Mouse (Mus musculus): Measurements from ENCODE around the gene Zmynd8. TPM values are rescaled to one million over a fixed set of nuclear protein-coding genes. Genes with fewer than 3 reads are reported as not detected.

Zmynd8 gene
- total RNA-seq, 2 experiments from 2014 or later, result 138 to 143 TPM

DNA sequence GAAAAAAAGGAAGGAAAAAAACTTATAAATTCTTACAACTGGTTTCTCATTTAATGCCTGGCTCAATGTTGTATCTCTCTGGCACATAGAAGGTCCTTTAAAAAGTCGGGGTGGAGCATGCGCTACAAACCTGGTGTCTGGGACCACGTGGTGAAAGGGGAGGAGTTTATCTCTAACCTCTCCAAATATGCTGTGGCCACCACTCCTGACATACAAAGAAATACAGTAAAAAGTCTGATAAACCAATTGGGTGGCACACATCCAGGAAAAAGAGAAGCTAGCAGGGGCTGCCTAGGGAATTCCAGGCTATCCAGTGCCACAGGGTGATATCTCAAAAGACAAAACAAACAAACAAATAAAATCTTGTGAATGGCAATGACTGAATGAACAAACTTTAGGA is 1.1 kb upstream of the Zmynd8 start:
- DNase-seq (ENCODE audit: low spot score in 2 of 2), result no peak

DNA sequence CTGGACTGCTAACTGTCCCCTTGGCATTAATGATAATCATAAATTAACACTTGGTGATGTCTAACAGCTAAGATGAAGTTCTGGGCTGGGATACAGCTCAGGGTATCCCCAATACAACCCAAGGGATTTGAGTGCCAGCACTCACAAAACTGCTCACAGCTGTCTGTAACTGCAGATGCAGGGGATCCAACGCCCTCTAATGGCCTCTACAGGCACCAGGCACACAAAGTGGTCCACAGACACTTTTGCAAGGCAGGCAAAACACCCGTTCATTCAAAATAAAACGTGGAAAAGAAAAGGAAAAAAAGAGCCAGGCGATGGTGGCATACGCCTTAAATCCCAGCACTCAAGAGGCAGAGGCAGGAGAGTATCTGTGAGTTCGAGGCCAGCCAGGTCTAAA is 658 bp upstream of the Zmynd8 start:
- DNase-seq (ENCODE audit: low spot score in 2 of 2), result no peak

DNA sequence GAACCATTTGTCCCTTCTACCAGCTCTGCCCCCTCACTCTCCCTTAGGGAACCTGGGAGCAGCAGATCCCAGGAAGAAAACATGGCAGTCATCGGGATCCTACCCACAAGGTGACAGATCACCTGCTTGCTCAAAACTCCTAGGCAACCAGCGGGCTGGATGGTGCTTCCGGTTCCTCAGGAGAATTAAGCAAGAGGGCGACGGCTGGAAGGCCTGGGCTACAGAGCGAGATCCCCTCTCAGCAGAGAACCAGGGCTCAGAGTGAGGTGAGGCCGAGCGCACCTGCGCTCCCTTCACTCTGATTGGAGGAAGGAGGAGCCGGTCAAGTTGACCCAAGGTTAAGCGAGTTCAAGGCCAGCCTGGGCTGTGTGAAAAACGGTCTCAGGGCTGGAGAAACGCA is 2.6 kb downstream of the Zmynd8 start:
- no peak for DNase-seq (ENCODE audit: low spot score in 2 of 2)

DNA sequence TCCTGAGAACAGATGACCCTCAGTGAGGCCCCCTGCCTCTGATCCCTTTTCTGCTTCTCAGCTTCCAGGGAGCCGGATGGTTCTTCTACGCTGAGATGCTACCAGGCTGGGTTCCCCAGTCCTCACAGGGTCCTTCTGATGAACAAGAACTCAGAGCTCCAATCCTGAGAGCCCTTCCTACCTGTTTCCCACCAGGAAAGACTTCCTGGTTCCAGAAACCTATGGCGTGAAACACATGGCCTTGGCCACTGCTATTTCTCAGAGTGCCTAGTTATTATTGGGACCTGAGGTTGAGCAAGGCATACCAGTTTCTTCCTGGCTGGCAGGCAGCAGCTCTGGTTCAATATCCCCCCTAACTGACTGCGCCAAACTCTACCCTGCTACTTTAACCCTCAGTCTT is 3.1 kb downstream of the Zmynd8 start:
- DNase-seq (ENCODE audit: low spot score in 2 of 2), result no peak

DNA sequence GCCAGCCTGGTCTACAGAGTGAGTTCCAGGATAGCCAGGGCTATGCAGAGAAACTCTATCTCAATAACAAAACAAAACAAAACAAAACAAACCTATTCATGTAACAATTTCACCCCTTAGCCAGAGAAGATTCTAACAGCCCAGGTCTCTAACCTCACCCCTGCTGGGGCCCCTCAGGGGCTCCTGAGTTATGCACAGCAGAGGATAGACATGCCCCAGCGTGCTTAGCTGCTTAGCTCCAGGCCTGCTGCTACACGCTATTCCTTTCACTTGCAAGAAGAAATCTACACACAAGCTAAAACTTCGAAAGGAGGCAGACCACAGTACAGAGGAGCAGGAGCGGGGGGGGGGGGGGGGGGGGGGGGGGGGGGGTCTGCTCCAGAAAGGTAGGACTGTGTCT is 4.3 kb downstream of the Zmynd8 start:
- DNase-seq (ENCODE audit: low spot score in 2 of 2), result no peak

DNA sequence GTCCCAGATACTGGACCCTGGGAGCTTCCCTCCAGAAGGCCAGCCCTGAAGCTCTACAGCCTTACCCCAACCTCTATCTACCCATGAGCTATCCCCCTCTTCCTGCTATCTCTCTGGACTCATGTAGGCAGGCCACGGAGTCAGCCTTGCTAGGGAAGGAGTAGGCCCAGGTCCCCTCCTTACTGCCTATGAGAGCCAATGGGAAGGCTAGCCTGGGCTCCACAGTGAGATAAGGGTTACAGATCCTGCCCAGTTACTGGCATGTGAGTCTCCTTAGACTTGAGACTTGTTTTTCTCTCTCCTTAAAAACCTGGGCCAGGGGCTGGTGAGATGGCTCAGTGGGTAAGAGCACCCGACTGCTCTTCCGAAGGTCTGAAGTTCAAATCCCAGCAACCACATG is 5.6 kb downstream of the Zmynd8 start:
- DNase-seq (ENCODE audit: low spot score in 2 of 2), result no peak

DNA sequence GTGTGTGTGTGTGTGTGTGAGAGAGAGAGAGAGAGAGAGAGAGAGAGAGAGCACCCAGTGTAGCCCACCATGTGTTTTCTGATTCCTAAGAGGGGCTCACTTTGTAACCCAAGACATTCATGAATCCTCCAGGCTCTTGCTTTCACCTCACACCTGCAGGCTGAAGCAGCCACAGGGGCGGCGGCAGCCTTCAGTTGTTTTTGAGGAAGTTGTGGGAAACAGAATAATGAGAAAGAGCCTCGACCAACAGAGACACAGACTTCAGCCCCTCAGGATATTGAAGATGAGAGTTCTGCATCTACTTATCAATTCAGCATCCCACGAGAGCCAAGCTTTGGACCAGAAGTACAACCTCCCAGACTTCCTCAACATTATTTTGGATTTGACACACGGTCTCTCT is 6.2 kb downstream of the Zmynd8 start:
- DNase-seq (ENCODE audit: low spot score in 2 of 2), result no peak

DNA sequence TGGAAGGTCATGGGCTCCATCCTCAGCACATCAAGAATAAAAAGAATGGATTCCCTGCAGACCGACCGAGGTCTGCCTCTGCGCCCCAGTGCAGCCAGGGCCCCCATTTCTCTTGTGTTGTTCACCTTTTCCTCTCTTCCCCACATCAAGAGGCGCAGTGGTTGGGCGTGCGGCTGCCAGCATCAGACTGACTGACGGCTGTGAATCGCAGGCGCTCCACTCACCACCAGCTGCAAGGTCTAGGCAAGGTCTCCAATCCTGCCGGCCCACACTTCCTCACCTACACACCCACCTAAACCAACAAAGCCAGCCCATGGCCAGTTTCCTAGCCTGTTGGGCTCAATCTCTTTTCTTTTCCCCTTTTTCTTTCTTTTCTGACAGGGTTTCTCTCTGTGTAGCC is 8.4 kb downstream of the Zmynd8 start:
- no peak for DNase-seq (ENCODE audit: low spot score in 2 of 2)

DNA sequence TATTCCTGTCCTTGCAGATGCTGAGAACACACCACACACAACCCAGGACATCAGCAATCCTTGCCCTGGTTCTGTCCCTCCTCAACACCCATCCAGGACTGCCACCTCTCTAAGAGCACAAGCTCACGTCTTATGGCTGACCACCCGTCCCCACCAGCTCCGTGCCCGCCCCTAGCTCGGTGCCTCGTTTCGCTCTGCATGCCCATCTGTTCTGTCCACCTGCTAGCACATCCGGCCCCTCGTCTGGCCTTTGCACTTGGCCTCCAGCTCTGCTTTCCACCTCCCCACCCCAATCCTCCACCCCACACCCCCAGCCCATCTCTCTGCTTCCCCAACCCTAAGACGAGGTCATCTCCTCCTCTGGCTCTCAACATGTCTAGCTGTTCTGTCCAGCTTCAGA is 8.9 kb downstream of the Zmynd8 start:
- DNase-seq (ENCODE audit: low spot score in 2 of 2), result no peak

DNA sequence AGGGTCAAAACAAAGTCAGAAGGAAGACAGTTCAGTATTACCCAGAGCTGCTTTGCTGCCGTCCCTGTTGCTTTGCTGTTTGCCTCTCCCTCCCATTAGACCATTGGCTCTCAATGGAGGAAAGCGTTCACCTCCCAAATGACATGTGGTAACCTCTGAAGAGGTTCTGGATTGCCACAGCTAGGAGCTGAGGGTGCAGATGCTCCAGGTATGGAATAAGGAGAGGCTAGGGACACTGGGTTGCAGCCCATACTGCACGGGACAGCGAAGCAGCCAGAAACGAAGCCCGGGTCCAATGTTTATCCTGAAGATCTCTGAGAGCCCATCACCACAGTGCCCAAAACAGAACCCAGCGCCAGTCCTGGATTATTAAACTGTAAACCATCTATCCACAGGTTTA is 9.6 kb downstream of the Zmynd8 start:
- DNase-seq (ENCODE audit: low spot score in 2 of 2), result no peak

DNA sequence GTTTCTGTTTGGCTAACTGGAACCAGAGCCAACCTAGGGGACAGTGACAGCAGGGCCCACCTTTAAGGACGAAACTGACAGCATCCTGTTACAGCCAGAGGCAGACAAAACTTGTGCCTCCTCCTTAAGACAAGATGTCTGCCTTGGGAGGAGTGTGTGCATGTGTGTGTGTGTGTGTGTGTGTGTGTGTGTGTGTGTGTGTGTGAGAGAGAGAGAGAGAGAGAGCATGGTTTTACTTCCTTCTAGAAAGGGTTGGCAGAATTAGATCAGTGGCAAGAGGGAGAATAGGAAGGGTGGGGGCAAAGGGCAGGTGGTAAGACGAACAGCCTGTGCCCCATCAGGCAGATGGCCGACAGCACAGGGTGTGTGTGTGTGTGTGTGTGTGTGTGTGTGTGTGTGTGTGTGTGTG is 10.0 kb downstream of the Zmynd8 start:
- DNase-seq (ENCODE audit: low spot score in 2 of 2), result no peak

DNA sequence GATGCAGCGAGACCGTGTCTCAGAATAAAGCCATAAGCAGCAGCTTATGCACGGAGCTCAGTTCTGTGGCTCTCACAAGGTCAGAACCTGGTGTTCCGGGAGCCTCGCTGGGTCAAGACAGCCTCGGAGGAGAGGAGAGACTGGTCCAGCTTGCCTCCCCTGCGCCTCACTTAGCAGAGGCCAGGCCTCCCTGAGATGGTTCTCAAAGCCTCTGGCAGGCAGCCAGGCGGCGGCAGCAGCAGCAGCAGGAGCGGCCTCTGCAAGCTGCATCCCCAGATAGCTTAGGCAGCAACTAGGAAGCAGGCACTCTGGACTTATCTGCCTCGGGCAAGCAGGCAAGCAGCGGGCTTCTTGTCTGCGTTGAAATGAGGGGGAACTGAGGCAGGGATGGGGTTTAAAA is 10.4 kb downstream of the Zmynd8 start:
- DNase-seq (ENCODE audit: low spot score in 2 of 2), result peak; percentile 69 to 74

DNA sequence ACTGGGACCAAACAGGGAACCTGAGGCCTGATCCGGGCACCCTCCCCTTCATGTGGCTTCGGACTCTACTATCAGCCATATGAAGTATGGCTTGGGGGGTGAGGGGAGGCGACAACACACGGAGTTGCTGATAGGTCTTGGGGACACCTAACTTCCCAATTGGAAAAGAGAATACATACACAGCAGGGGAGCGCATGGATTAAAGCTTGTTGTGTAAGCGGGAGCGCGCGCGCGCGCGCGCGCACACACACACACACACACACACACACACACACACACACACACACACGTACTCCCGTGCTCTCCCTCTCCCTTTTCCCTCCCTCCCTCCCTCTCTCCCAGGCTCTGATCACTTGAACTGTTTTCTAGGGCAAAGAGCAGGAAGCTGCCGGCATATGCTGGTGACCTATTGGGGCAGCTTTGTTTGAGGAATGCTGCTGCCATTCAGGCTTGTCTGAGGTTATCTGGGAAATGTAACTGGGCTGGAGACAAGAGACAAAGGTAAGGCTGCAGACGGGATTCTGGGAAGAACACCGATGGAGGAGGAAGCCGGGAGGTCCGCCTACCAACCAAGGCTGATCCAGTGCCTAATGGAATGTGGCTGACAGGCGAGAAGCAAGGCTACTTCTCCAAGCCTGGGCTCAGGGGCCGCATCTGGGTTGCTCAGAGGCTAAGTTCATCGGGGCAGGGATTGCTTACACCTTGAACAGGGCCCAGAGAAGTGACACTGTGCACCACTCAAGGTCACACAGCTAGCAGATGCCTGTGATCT is 11.8 kb downstream of the Zmynd8 start:
- DNase-seq (ENCODE audit: low spot score in 2 of 2), result no peak

DNA sequence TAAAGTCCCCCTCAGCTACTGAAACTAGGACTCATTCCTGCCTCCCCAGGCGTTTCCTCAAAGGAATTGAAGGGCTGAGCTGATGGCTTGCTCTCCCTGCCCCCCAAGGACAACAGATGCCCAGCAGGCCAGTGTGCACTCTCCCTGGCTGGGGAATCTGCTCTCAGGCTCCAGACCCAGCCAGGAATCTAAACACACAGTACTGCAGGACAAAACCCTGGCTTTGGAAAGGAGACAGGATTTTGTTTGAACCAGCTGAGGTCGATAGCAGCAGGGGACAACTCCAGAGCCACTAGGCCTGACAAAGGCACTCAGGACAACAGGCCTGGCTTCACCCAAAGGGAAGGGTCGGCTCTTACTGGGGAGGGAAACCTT is 12.3 kb downstream of the Zmynd8 start:
- no peak for DNase-seq (ENCODE audit: low spot score in 2 of 2)

DNA sequence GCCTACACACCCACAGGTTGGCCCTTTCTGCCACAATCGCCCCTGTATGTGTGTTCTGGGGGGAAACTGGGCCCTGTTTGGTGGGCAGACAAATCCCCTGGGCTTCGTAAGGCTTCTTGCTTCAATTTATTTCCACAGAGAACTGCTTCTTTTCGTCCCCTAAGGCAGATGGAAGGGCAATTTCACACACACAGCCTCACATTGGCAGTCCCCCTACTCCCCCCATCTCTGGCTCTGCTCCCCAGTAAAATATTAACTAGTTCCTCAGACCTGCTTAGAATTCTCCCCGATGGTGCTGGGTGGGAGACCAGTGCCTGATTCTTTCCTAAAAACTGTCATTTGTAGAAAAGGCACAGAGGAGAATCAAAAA is 12.9 kb downstream of the Zmynd8 start:
- DNase-seq (ENCODE audit: low spot score in 2 of 2), result no peak

DNA sequence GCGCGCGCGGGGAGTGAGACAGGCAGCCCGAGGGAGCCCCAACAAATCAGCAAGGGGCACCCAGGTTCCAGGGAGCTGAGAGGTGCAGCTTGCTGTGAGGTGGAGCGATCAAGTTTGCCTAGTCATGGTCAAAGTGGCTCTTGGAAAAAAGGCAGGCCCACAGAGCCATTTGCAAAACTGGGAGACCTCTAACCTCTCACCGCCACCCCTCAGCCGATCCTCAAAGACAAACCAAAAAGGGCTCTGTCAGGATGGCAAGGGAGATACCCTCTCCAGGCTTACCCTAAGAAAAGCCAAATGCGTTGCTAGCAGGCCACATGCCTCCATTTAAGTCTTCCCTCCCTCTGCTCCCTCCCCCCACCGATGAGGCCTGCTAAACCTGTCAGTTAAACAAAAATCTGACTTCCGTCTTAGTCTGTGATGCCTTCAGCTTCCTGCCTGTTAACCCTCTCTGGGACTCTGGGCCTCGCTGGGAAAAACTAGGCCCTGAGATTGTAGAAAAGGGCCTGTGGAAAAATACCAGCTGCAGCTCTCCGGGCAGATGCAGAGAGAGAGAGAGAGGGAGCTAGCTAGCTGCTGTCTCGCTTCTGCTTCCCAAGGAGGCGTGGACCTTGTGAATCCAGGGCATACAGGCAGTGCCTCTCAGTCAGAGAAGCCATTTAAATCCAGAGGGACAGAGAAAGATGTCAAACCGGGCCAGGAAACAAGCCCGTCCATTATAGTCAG is 13.4 kb downstream of the Zmynd8 start:
- peak; percentile 71 to 81 for DNase-seq (ENCODE audit: low spot score in 2 of 2)

DNA sequence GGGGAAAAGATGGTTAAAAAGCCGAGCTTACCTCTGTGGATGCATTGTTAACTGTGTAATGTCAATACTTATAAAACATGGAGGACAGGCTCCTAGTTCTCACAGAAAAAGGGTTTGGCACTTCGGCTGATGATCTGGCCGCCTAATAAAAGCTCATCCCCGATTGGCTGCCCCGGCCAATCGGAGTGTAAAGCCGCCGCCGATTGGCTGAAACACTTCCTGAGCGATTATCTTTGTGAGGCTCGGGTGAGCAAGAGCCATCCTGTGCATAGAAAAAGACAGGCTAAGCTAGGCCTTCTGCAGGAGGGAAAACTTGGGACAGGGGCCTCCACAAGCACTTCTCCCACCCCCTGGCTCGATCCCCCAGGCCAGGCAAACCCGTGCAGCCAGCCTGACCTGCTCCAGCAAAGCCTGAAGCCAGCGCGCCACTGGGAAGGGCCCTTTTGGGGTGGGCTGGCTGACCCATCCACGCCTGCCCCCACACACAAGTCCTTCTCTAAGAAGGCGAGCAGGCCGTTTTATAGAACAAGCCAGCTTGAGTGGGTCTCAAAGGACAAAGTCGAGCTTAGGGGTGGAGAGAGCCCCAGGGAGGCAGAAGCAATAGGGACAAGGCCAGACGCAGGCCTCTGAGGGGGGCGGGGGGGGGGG is 14.1 kb downstream of the Zmynd8 start:
- DNase-seq (ENCODE audit: low spot score in 2 of 2), result peak; percentile 99 to 100

DNA sequence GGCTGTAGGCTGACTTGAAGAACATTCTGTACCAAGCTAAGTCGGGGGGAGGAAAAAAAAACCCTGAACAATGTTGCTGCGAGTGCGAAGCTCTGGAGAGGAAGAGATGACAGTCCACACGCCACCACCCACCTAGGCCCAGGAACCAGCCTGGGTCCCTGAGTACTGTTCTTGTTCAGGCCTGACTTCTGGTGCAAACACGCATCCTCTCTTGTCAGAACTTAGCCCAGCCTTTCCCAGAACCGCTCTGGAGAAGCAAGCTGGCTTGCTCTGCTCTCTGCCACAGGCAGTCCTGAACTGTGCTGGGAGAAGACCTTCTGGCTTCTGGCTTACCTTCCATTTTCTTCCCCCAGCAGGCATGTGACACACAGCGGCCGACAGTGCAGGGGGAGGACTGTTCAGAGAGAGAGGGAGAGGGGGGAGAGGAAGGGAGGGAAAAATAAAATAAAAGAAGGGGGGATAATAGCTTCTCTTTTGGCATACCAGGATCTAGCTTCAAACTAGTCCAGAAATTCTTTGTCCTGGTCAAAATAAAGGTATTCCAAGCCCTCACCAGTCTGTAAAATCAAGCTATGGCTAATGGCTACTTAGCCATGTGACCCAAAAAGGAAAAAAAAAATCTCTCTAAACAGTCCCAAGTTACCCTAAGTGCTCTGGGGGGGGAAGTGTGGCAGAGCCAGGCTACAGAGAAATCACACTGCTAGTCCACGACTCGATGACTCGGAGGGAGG is 14.8 kb downstream of the Zmynd8 start:
- no peak for DNase-seq (ENCODE audit: low spot score in 2 of 2)

DNA sequence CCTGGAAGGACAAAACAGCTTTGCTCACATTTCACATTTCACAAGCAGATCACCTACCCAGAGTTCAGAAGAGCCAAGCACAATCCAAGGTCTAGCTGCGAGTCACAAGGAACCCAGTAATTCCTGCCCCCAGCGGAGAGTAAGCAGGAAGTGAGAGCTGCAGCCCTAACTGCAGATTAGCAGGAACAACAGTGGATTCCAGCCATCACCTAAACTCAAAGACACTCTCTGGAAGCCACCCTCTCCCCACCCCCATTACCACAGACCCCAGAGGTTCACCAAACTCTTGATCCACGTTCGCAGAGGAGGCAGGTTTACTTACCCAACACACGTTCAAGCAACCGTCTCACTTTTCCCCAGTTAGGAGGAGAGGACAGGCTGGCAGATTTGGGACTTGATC is 15.8 kb downstream of the Zmynd8 start:
- DNase-seq (ENCODE audit: low spot score in 2 of 2), result no peak

DNA sequence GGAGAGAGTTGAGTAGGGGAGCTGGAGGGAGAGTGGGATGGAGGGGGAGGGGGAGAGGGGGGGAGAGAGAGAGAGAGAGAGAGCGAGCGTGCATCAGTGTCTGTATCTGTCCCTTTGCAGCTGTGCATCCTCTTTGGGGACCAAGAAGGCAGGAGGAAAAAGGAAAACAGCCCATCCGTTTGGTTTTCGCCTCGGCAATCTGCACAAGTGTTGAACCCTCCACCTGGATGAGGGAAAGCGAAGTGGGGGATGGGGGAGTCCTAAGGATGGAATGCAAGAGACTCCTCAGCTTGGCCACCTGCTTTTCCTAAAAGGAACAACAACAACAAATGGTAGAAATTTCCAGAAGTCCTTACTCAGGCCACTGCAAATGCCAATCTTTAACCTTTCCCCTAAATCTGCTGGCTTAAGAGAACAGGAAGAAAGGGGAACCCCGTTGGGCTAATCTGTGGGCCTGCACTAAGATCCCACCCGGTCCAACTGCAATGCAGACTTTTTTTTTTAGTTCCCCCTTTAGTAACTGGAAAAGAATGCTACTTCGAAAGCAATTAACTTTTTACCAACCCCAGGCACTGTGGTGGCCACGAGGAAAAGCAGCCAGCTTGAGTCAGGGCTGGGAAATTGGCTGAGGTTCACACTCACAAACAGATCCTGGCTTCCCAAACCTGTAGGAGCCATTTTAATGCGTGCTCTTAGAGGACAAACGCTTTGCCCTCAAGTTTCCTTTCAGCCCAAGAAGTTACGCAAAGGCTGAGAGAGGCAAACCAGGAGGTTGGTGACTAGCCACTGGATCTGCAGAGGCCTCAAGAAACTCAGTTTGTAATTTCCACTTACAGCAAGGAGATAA is 17.0 kb downstream of the Zmynd8 start:
- DNase-seq (ENCODE audit: low spot score in 2 of 2), result peak in 1 of 2 experiments; percentile 39

DNA sequence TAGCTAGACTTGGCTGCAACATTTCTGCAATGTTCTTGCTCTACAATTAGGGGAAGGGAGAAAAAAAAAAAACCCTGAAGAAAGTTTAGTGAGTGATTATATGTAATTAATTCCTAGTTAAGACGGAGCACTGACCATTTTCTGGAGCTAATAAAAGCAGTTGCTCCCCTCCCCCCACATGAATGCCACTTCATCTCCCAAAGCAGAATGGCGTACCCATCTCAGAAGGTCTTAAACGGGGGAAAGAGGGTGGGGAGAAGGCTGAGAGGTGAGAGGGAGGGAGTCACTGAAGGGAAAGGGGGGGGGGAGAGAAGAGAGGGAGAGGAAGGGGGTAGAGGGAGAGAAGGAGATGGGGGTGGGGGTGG is 17.6 kb downstream of the Zmynd8 start:
- no peak for DNase-seq (ENCODE audit: low spot score in 2 of 2)
